Mouse (Mus musculus): ENCODE data around the gene Dhtkd1. TPM values are rescaled to one million over a fixed set of nuclear protein-coding genes. Genes with fewer than 3 reads are reported as not detected.

Dhtkd1 gene
- total RNA-seq, 1 experiment, result 12.0 TPM

DNA sequence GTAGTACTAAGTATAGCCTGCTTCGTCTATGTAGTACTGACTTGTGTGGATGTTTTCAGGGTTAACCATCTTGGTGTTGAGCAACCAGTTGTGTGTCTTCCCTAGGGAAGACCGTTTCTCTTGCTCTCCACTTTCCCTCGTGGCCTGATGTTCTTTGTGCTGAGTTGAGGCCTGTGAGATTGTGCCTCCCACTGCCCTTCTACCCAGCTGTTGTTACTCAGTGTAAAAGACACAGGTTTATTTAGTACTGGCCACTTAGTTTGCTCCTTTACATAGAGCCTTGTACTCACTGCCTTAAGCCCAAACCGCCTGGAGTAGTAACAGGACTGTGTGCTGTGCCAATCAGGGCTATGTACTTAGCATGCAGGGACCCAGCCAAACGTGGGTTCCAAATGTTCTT is 90.7 kb downstream of the Dhtkd1 start:
- Histone ChIP-seq H3K4me3 (ENCODE audit: insufficient read depth in 1 of 2, low read depth in 1 of 2, low read length in 2 of 2, poor library complexity in 1 of 2, severe bottlenecking in 1 of 2) (no peak overlapping the region), H3K9me3 (ENCODE audit: control insufficient read depth, insufficient read depth, low read depth, low read length) (no peaks in the 10 kb centered on the region), H3K4me1 (ENCODE audit: control insufficient read depth in 2 of 2, insufficient read depth in 2 of 2, low read length in 2 of 2, poor library complexity in 1 of 2) (peaks cover 0 to 5% of the 10 kb centered on the region in 2 experiments; a peak in 2 of 4 replicates), H3K27ac (ENCODE audit: insufficient read depth, low read depth, low read length, poor library complexity, severe bottlenecking) (no peak overlapping the region), H3K36me3 (ENCODE audit: control insufficient read depth, insufficient read depth, low read length, poor library complexity, severe bottlenecking) (peaks cover 13% of the 10 kb centered on the region), H3K9ac (ENCODE audit: insufficient read depth, low read depth, low read length, poor library complexity, severe bottlenecking) (no peak overlapping the region)
- no peak for DNase-seq (ENCODE audit: low read depth, low spot score)
- TF ChIP-seq MAFK (IDR thresholded peaks at IDR 0.05; ENCODE audit: insufficient read depth, low read depth, low read length) (no peak), ZC3H11A (IDR thresholded peaks at IDR 0.05; ENCODE audit: borderline replicate concordance, low read depth, low read length) (no peak), HCFC1 (IDR thresholded peaks at IDR 0.05; ENCODE audit: borderline replicate concordance, insufficient read depth, low read length) (no peak), ZNF384 (IDR thresholded peaks at IDR 0.05; ENCODE audit: low read depth, low read length) (no peak), CHD2 (IDR thresholded peaks at IDR 0.05; ENCODE audit: low read depth, low read length) (no peak)
- in situ Hi-C loops (cut with MboI; ENCODE audit: low sequenced_read_pairs in 2 of 2, unreplicated experiment in 2 of 2), result no loop called here

DNA sequence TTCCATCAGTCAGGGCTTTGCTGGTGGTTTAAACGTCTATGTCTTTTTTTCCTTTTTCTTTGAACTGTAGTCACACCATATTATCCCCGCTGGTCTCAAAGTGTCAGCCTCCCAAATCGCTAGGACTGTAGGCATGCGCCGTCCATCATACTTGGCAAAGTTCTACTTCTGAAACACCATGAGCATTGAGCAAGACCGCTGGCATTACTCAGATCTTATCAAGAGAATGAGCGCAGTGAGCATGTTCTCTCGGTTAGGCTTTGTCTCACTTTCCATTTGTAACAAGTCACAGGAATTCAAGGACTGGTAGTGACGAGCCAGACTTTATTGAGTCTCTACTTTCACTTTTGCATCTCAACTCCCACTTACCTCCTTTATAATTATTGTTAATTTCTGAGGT is 91.5 kb downstream of the Dhtkd1 start:
- no peak for TF ChIP-seq ZC3H11A (IDR thresholded peaks at IDR 0.05; ENCODE audit: borderline replicate concordance, low read depth, low read length)
- H3K36me3 ChIP-seq (ENCODE audit: control insufficient read depth, insufficient read depth, low read length, poor library complexity, severe bottlenecking), result peaks cover 12% of the 10 kb centered on the region; the same call in 1 of the 2 replicates
- in situ Hi-C loops (cut with MboI; ENCODE audit: low sequenced_read_pairs in 2 of 2, unreplicated experiment in 2 of 2), result no loop called here

More for the DNA sequence above, 91.5 kb downstream of the Dhtkd1 start:
- no peak overlapping the region for H3K27ac ChIP-seq (ENCODE audit: insufficient read depth, low read depth, low read length, poor library complexity, severe bottlenecking)
- H3K4me3 ChIP-seq (ENCODE audit: insufficient read depth in 1 of 2, low read depth in 1 of 2, low read length in 2 of 2, poor library complexity in 1 of 2, severe bottlenecking in 1 of 2), result no peak overlapping the region
- no peak for DNase-seq (ENCODE audit: low read depth, low spot score)
- no peaks in the 10 kb centered on the region for H3K9me3 ChIP-seq (ENCODE audit: control insufficient read depth, insufficient read depth, low read depth, low read length)
- peaks cover under 1 to 5% of the 10 kb centered on the region in 2 experiments; a peak in 2 of 4 replicates for H3K4me1 ChIP-seq (ENCODE audit: control insufficient read depth in 2 of 2, insufficient read depth in 2 of 2, low read length in 2 of 2, poor library complexity in 1 of 2)
- H3K9ac ChIP-seq (ENCODE audit: insufficient read depth, low read depth, low read length, poor library complexity, severe bottlenecking), result no peak overlapping the region

Other genes starting within 250 kb of the Dhtkd1 start
- gene Camk1d, start 228.3 kb downstream of the Dhtkd1 start, total RNA-seq (2012; rRNA removed), result 12.5 and 22.0 TPM in 2 replicates
- gene Nudt5, start 97.8 kb downstream of the Dhtkd1 start, total RNA-seq (2012; rRNA removed), result 54.4 and 67.8 TPM in 2 replicates
- 121 and 147 TPM in 2 replicates for gene Cdc123, start 97.6 kb downstream of the Dhtkd1 start, total RNA-seq (2012; rRNA removed)
- 1.7 and 3.0 TPM in 2 replicates for gene Gm13199, start 79.9 kb downstream of the Dhtkd1 start, total RNA-seq (2012; rRNA removed)
- 56.1 and 71.1 TPM in 2 replicates for gene Sec61a2, start 47.4 kb downstream of the Dhtkd1 start, total RNA-seq (2012; rRNA removed)
- gene Upf2, start 8.7 kb upstream of the Dhtkd1 start, total RNA-seq (2012; rRNA removed), result 14.6 and 18.6 TPM in 2 replicates
- gene Proser2, start 187.4 kb upstream of the Dhtkd1 start, total RNA-seq (2012; rRNA removed), result 1.9 TPM in 2 replicates